ENCODE assay signal across 1 mouse cellular context in the genomic region with DNA sequence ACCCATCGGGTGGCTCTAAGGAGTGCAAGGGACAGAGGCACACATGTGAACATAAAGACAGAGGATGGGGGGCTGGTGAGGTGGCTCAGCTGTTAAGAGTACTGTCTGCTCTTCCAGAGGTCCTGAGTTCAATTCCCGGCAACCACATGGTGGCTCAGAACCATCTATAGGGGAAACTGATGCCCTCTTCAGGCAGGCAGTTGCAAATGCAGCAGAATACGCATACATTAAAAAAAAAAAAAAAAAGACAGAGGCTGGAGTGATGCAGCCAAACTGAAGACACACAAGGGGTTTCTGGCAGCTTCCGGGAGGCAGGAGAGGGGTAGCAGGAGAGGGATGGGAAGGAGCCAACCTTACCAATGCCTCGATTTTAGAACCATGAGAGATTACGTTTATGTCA.
A peak's percentile ranks its signal among the peaks of the same experiment; 100 is the strongest.
TF ChIP-seq lines count a peak whose summit lies in the region.

No protein-coding gene starts in this region.

TF ChIP-seq in ES-E14, 5 proteins besides CTCF, POLR2A, EP300 and RAD21:
- peak; percentile 96 for TF ChIP-seq ZNF384 (IDR thresholded peaks at IDR 0.05; ENCODE audit: low read depth, low read length)
- TF ChIP-seq CHD2 (IDR thresholded peaks at IDR 0.05; ENCODE audit: low read depth, low read length), result no peak
